Mouse (Mus musculus) layer of hippocampus, postnatal 10 days (tissue): ENCODE data around the gene Fam155a. TPM values are rescaled to one million over a fixed set of nuclear protein-coding genes. Genes with fewer than 3 reads are reported as not detected.

ENCODE experiments used
- DNase-seq, 2 experiments: peaks; one replicate each; pipeline ENCODE4 v3.0.0; 2021; ENCODE audit warnings: low spot score in 2 of 2
- microRNA-seq, 2 experiments: library from miRNA; unstranded; fragments of <30 nt; microRNA quantifications; one replicate each; pipeline ENCODE4 v1.2.0; 2021
- total RNA-seq, 2 experiments: library from RNA; stranded (reverse); gene quantifications; 2 replicates each; pipeline ENCODE4 v1.2.3; 2021

Fam155a gene
- total RNA-seq, 2 experiments from 2014 or later: 85.3 to 94.9 TPM

DNA sequence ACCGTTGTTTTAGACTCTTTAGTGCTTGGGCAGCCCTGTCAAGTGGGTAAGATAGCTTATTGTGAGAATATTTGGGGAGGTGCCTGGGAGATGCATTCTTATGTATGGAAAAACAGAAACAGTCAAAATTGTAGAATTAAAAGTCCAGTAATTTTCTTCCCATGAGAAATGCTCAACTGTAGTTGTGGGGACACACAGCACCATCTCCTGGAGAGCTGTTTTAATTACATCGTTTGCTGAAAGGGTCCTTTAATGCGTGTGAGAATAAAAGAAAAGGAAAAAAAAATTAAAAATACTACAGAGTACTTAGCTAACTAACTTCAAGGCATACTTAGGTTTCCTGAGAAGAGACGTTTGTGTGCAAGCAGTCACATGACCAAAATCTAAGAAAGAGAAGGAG lies 582.3 kb downstream of the Fam155a start:
- DNase-seq: peak; percentile 19 to 38

DNA sequence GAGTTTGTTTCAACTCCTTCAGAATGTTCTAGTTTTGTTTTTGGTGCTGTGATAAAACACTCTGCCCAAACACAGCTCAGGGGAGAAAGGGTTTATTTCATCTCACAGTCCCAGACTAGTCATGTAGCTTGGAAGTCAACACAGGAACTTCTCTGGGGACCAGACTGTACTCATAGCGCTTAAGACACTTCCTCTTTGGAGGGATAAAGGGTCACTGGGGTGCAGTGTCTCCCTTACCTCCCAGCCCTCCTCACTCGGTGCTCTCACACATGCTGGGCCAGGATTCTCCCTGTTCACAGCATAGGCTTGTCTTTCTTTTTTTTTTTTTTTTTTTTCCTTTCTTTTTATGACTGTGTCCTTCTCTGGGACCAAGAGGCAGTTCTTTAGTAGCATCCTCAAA lies 585.8 kb downstream of the Fam155a start:
- no peak for DNase-seq

DNA sequence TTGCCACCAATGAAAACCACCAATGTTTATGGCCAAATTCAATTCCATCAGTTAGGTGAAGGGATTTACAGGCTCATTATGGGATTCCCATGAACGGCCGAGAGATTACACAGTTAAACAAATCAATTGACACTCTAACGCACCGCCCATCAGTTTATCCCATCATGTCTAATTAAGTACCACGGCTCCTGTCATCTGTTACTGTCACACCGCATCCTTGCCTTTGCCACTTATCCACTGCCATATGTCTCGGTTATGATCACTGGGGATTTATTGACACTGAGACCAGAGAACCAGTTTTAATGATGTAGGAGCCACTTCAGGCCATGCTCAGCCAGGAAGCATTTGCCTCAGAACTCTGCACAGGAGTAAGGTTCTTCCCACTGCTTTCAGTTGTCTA lies 588.5 kb downstream of the Fam155a start:
- DNase-seq: no peak

DNA sequence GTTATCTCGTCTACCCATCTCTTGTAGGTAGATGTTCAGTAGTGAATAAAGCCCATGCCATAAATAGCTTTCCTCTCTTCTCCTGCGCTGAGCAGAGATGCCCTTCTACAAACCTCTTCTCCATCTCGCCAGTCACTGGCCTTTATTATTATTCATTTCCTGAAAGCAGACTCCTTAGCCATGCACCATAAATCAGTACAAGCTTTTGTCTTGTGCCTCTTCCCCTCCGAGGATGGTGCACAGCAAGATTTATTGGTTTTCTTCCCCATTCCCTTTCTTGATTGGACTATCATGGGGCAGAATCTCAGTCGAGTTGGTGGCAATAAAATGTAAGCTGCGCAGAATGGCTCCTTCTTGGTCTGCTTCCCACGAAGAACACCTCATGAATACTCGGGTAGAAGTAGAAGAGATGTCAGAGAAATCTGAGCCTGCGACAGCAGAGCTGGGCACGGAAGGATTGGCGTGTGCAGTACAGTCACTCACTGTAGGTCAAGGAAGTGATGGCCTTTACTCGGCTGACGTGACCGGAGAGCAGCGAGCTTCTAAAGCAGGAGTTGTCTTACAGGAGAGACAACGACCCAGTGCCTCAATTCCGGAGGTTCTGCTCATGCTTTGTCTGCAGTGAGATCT lies 590.2 kb downstream of the Fam155a start:
- no peak for DNase-seq

DNA sequence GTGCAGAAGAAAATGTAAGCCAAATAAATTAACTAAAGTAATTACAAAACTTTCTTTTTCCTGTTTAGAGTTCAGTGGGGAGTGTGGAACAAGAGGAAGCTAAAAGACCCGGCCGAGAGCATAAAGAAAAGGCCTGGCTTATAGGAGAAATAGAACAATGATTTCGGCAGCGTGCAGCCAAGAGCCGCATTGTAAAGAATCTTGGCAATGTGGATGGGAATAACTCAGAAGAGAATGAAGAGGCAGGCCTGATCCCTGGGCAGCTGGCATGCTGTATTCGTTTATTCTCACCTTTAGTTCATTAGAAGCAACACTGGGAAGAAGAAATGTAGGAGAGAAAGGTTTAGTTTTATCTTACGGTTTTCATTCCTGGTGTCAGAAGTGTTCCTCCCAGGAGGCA lies 594.0 kb downstream of the Fam155a start:
- no peak for DNase-seq

DNA sequence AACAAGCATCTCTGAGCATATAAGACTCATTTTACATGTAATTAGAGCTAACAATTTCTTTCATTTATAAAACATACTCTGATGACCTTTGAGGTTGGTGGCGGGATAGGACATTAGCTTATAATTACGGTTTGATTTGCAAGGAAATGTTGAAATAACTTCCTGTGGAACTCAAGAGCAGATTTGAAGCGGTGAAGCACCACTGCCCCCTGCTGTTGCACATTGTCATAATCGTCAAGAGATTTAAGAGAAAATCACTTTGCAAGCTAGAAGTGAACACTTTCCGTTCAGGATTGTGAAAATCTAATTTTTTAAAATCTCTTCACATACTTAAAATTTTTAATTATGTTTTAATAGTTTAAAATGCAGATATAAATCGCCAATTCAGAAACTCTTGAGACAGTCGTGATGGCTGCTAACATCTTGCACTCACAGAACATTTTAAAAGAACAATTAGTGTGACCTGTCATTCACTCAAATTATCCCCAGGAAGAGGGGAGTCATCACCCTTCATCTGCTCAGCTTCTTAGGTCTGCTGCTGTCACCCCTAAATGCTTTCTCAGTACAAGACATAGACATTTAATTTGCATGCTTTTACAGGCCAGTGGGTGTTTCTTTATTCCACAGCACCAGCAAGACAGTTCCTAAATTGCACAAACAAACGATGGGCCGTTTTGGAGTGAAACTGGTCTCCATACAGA lies 595.9 kb downstream of the Fam155a start:
- DNase-seq: peak; percentile 80 to 84

DNA sequence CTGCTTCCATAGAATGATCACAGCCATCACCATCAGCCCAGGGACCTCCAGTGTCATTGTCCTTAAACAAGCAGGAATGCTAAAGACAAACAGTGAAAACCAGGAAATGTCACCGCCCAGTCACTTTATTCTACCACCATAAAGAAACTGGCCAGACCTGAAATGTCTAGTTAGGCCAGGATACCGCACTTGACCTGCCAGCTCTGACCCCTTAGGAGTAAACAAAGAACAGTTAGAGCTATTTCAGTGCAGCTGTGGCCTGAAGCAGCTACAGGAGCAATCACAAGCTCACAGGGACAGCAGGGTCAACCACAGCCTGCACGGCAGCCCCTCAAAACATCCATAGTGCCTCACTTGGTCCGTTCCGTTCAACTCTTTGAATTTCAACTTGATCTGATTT lies 599.1 kb downstream of the Fam155a start:
- no peak for DNase-seq

DNA sequence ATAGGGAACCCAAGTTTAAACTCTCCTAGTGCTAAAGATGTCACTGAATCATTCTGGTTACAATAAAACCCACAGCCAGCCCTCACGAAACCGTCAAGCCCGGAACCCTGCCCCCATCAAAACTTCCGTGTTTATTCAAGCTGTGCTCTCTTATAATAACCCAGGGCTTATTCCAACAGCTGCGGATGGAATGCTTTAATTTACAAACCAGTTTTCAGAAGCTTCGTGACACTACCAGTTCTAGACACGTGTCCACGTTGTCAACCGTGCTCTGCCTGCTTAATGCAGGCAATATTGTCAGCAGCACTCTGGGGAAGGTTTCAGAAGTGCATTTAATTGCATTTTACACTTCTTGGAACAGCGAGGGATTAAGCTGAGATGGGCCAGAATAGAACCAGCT lies 603.0 kb downstream of the Fam155a start:
- no peak for DNase-seq

DNA sequence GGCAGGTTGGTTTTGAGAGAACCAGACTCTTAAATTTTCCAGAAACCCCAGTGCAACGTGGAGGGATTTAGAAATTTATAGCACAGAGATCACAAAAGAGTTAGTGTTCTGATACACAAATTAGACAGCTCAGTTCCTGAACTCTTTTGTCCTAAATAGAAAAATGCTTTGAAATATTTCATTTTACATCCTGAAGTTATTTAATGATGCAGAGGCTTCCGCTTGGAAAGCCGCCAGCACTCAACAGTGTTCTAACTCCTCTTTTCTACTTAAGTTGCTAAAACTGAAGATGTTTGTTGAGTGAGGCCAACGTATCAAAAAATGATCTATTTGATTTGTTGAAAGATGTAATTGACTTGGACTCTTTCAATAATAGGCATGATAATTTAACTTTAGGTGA lies 609.4 kb downstream of the Fam155a start:
- no peak for DNase-seq

DNA sequence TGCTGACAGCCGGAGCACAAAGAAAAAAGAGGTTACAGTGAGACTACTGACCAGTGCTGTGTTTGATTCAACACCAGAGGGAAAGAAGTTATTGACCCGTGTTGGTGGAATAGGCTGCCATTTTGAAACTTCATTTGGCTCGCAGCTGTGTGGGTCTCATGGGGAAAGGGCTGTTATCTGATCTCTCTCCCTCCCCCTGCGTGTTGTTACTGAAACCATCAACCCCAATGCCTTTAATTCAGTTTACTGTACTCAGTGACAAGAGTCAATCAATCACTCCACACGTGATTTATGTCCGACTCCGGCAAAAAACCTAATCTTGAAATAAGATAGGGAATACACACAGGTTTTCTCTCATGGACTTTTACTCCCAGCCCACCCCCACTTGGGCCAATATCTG lies 611.6 kb downstream of the Fam155a start:
- DNase-seq: no peak

DNA sequence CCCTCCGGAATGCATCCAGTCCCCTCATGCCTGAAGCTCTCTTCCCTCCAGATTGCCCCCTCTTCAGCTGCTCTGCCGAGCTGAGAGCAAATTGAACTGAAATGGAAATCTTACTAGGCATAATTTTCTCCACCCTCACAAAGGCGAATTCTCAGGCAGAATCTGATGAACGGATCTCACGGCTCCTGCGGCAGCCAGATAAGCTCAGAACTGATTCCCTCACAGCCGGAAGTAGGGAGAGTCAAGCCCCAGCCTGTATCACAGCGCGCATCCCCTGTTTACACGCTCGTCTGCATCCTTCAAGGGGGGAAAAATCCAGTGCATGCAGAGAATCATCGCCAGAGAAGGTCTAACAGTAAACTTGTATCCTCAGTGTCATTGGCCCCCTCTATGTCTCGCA lies 612.3 kb downstream of the Fam155a start:
- DNase-seq: peak in 1 of 2 experiments; percentile 15

DNA sequence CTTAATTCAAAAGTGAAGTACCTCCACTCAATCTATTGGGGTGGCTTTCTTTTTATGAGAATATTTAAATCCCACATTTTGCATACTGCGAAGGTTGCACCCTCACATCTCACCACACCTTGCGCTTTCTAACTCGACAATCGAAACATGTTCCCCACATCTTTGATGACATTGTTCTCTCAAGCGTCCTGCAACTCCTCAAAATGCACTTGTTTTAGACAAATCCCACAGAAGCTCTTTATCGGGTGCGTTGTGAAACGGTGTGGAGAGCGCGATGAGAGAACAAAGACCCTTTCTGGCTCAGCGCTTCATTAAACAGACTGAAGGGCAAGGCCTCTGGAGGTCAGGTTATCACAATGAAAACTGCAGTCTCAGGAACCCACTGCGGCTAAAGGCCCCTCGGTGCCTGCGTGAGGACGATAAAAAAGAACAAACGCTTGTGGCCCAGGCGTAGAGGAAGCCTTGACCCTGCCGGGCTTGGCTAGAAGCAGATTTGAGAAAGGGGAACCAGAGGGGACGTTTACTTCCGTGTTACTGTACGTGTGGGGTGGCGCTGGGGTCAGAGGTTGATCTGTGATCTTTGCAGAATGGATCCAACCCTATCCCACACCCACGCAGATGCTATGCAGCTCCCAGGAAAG lies 613.7 kb downstream of the Fam155a start:
- DNase-seq: no peak

Small RNA genes lying within 50 kb of the gene (microRNA-seq; reads per million reads assigned to microRNA genes)
- 0 reads per million in 2 experiments for gene Gm47312

Other genes starting within 250 kb of the Fam155a start
- gene Gm10217, start 93.1 kb upstream of the Fam155a start, total RNA-seq: not detected
- 10 to 100 TPM; 11.7 to 12.9 TPM for gene Lig4, start 206.5 kb upstream of the Fam155a start, total RNA-seq
- 10 to 100 TPM; 29.4 TPM for gene Abhd13, start 206.5 kb upstream of the Fam155a start, total RNA-seq
- 1 to 10 TPM; 2.6 to 2.8 TPM for gene Tnfsf13b, start 235.3 kb upstream of the Fam155a start, total RNA-seq